ENCODE assay signal across 23 mouse cellular contexts in the genomic region with DNA sequence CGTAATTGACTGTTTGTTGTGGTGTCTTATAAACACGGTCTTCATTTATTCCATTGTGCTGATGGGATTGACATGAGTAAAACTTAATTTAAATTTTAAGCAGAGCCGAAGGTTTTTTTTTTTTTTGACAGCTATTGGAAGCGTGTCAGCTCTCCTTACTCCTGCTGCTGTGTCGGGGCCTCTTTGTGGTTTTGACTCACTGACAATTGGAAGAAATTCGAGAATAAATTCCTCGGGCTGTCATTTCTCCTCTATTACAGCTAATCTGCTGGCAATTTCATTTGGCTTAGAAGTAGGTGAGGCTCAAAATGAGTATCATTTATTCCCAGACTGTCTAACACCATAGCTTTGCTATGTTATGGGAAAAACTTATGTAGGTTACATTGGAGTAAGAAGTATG. TPM values are rescaled to one million over a fixed set of nuclear protein-coding genes. Genes with fewer than 3 reads are reported as not detected.
DNase-seq lines count a peak whose midpoint lies in the region; ATAC-seq and TF ChIP-seq lines count a peak whose summit lies in the region.
"Had no signal": no experiment of that assay in that cellular context is flagged by ENCODE, and none has a peak within 500 bp of the region (broad histone marks: within the 10 kb centered on the region; RNA-seq: fewer than 3 reads in every experiment).

No protein-coding gene starts in this region.

- H3K4me2 ChIP-seq in embryonic facial prominence, embryonic 13.5 days, result peak overlapping the region; percentile 28
- H3K4me2 ChIP-seq in limb, embryonic 14.5 days (replicated peaks; ENCODE audit: low read depth, low read length, severe bottlenecking), result no peak overlapping the region
- H3K4me2 ChIP-seq in liver, embryonic 12.5 days, result no peak overlapping the region
- H3K4me2 ChIP-seq in hindbrain, embryonic 13.5 days, result no peak overlapping the region
- H3K4me2 ChIP-seq: embryonic facial prominence, embryonic 15.5 days; forebrain, embryonic 12.5 days; heart, embryonic 13.5 days had no signal

- H3K36me3 ChIP-seq in embryonic facial prominence, embryonic 13.5 days, result no peaks in the 10 kb centered on the region
- H3K36me3 ChIP-seq in embryonic facial prominence, embryonic 10.5 days (replicated peaks), result no peaks in the 10 kb centered on the region
- H3K36me3 ChIP-seq in limb, embryonic 14.5 days (ENCODE audit: control insufficient read depth, insufficient read depth, low read length), result no peaks in the 10 kb centered on the region
- H3K36me3 ChIP-seq in limb, embryonic 10.5 days, result no peaks in the 10 kb centered on the region
- H3K36me3 ChIP-seq in liver, embryonic 12.5 days, result no peaks in the 10 kb centered on the region
- H3K36me3 ChIP-seq in hindbrain, embryonic 13.5 days, result no peaks in the 10 kb centered on the region
- H3K36me3 ChIP-seq: embryonic facial prominence, embryonic 15.5 days; forebrain, embryonic 12.5 days; heart, embryonic 13.5 days had no signal

- H3K4me3 ChIP-seq in embryonic facial prominence, embryonic 13.5 days, result no peak overlapping the region
- no peak overlapping the region for H3K4me3 ChIP-seq in embryonic facial prominence, embryonic 10.5 days
- H3K4me3 ChIP-seq in limb, embryonic 14.5 days (replicated peaks; ENCODE audit: low read length), result no peak overlapping the region
- no peak overlapping the region for H3K4me3 ChIP-seq in limb, embryonic 10.5 days
- H3K4me3 ChIP-seq in liver, embryonic 12.5 days, result no peak overlapping the region
- no peak overlapping the region for H3K4me3 ChIP-seq in hindbrain, embryonic 13.5 days
- H3K4me3 ChIP-seq: embryonic facial prominence, embryonic 15.5 days; erythroblast, embryonic 14.5 days; forebrain, embryonic 12.5 days; heart, embryonic 13.5 days had no signal

- H3K27me3 ChIP-seq in embryonic facial prominence, embryonic 13.5 days, result no peaks in the 10 kb centered on the region
- no peaks in the 10 kb centered on the region for H3K27me3 ChIP-seq in embryonic facial prominence, embryonic 10.5 days (replicated peaks; ENCODE audit: low read depth, poor library complexity, severe bottlenecking)
- H3K27me3 ChIP-seq in limb, embryonic 14.5 days (ENCODE audit: control insufficient read depth, insufficient read depth, low read length), result no peaks in the 10 kb centered on the region
- H3K27me3 ChIP-seq in limb, embryonic 10.5 days (ENCODE audit: low read depth, poor library complexity, severe bottlenecking), result no peaks in the 10 kb centered on the region
- H3K27me3 ChIP-seq in liver, embryonic 12.5 days (replicated peaks), result no peaks in the 10 kb centered on the region
- H3K27me3 ChIP-seq in hindbrain, embryonic 13.5 days, result no peaks in the 10 kb centered on the region
- H3K27me3 ChIP-seq: CH12.LX; embryonic facial prominence, embryonic 15.5 days; forebrain, embryonic 12.5 days; heart, embryonic 13.5 days had no signal

- ATAC-seq in embryonic facial prominence, embryonic 13.5 days (ENCODE audit: insufficient number of reproducible peaks, insufficient read depth, low FRiP score, low TSS enrichment, low read depth), result no peak
- no peak for ATAC-seq in limb, embryonic 14.5 days (ENCODE audit: low FRiP score, low read depth)
- no peak for ATAC-seq in liver, embryonic 12.5 days
- no peak for ATAC-seq in hindbrain, embryonic 13.5 days (ENCODE audit: low FRiP score)
- ATAC-seq: hindbrain, embryonic 16.5 days; inflammation-experienced regulatory T-cells, adult 6 months; intestine, postnatal 0 days had no signal

- H3K9ac ChIP-seq in embryonic facial prominence, embryonic 13.5 days, result no peak overlapping the region
- H3K9ac ChIP-seq in limb, embryonic 14.5 days (ENCODE audit: low read depth, low read length, severe bottlenecking), result no peak overlapping the region
- H3K9ac ChIP-seq in liver, embryonic 12.5 days, result no peak overlapping the region
- H3K9ac ChIP-seq in hindbrain, embryonic 13.5 days, result no peak overlapping the region
- H3K9ac ChIP-seq: embryonic facial prominence, embryonic 15.5 days; forebrain, embryonic 12.5 days; heart, embryonic 13.5 days had no signal

- 36% methylated on average over 7 of the region's 7 CpGs for WGBS in embryonic facial prominence, embryonic 13.5 days
- WGBS in embryonic facial prominence, embryonic 10.5 days, result 81% methylated on average over 7 of the region's 7 CpGs
- WGBS in limb, embryonic 14.5 days, result 73% methylated on average over 7 of the region's 7 CpGs
- 92% methylated on average over 7 of the region's 7 CpGs for WGBS in limb, embryonic 10.5 days
- 60% methylated on average over 7 of the region's 7 CpGs for WGBS in liver, embryonic 12.5 days (ENCODE audit: insufficient replicate concordance)
- 75% methylated on average over 7 of the region's 7 CpGs for WGBS in hindbrain, embryonic 13.5 days

- H3K27ac ChIP-seq in embryonic facial prominence, embryonic 13.5 days, result no peak overlapping the region
- H3K27ac ChIP-seq in embryonic facial prominence, embryonic 10.5 days (replicated peaks), result no peak overlapping the region
- no peak overlapping the region for H3K27ac ChIP-seq in limb, embryonic 14.5 days (replicated peaks; ENCODE audit: low read depth, low read length)
- no peak overlapping the region for H3K27ac ChIP-seq in limb, embryonic 10.5 days
- no peak overlapping the region for H3K27ac ChIP-seq in liver, embryonic 12.5 days
- no peak overlapping the region for H3K27ac ChIP-seq in hindbrain, embryonic 13.5 days
- H3K27ac ChIP-seq: embryonic facial prominence, embryonic 15.5 days; forebrain, embryonic 12.5 days; heart, embryonic 13.5 days had no signal

- no peaks in the 10 kb centered on the region for H3K9me3 ChIP-seq in embryonic facial prominence, embryonic 13.5 days
- no peaks in the 10 kb centered on the region for H3K9me3 ChIP-seq in embryonic facial prominence, embryonic 10.5 days
- no peaks in the 10 kb centered on the region for H3K9me3 ChIP-seq in limb, embryonic 14.5 days (ENCODE audit: control insufficient read depth, low read length)
- no peaks in the 10 kb centered on the region for H3K9me3 ChIP-seq in limb, embryonic 10.5 days (replicated peaks)
- no peaks in the 10 kb centered on the region for H3K9me3 ChIP-seq in liver, embryonic 12.5 days (replicated peaks)
- H3K9me3 ChIP-seq in hindbrain, embryonic 13.5 days, result no peaks in the 10 kb centered on the region
- H3K9me3 ChIP-seq: embryonic facial prominence, embryonic 15.5 days; forebrain, embryonic 12.5 days; heart, embryonic 13.5 days had no signal

- H3K4me1 ChIP-seq in embryonic facial prominence, embryonic 13.5 days, result peaks cover 14% of the 10 kb centered on the region
- H3K4me1 ChIP-seq in embryonic facial prominence, embryonic 10.5 days, result no peaks in the 10 kb centered on the region; the same call in 1 of the 2 replicates
- no peaks in the 10 kb centered on the region for H3K4me1 ChIP-seq in limb, embryonic 14.5 days (ENCODE audit: control insufficient read depth, insufficient read depth, low read length)
- no peaks in the 10 kb centered on the region for H3K4me1 ChIP-seq in limb, embryonic 10.5 days
- no peaks in the 10 kb centered on the region for H3K4me1 ChIP-seq in liver, embryonic 12.5 days
- no peaks in the 10 kb centered on the region for H3K4me1 ChIP-seq in hindbrain, embryonic 13.5 days (replicated peaks)
- H3K4me1 ChIP-seq: forebrain, embryonic 12.5 days; heart, embryonic 13.5 days had no signal

- no peak for DNase-seq in embryonic facial prominence, embryonic 10.5 days (ENCODE audit: low spot score)
- peak; percentile 20 for DNase-seq in limb, embryonic 14.5 days (ENCODE audit: low spot score)
- DNase-seq in limb, embryonic 10.5 days (ENCODE audit: low spot score), result no peak
- DNase-seq in fibroblast of lung, adult 2 months (ENCODE audit: low read depth), result peak; percentile 52
- DNase-seq: adrenal gland, adult 8-10 months; adrenal gland, postnatal 36 days; cerebellum, adult 11-12 months; cerebellum, adult 9-10 months; cerebellum, postnatal 25 days; gastrocnemius, postnatal 25 days; heart, adult 11 months; heart, postnatal 36 days had no signal

- TF ChIP-seq POLR2A in limb, embryonic 14.5 days (IDR thresholded peaks at IDR 0.05; ENCODE audit: borderline replicate concordance, extremely low read depth, insufficient read depth, insufficient read length), result no peak

RNA-seq across cellular contexts. Expression of a gene that starts 41.7 kb away (rescaled TPM):
- 2.1 and 2.4 TPM in 2 replicates for polyA plus RNA-seq in embryonic facial prominence, embryonic 13.5 days (2015; fragmentation: Nextera tagmentation; extraction: Ambion mirVana)
- 0.85 and 0.97 TPM in 2 replicates for polyA plus RNA-seq in embryonic facial prominence, embryonic 10.5 days (2016; fragmentation: Nextera tagmentation; extraction: Ambion mirVana)
- 0.15 and 0.16 TPM in 2 replicates for polyA plus RNA-seq in limb, embryonic 14.5 days (2012; rRNA removed)
- polyA plus RNA-seq in limb, embryonic 14.5 days (2014; fragmentation: Nextera tagmentation; extraction: Ambion mirVana), result 0.41 and 0.55 TPM in 2 replicates
- polyA plus RNA-seq in limb, embryonic 10.5 days (2016; fragmentation: Nextera tagmentation; extraction: Ambion mirVana), result 0.08 and 0.20 TPM in 2 replicates
- polyA plus RNA-seq in liver, embryonic 12.5 days (2016; fragmentation: Nextera tagmentation; extraction: Ambion mirVana), result 0.04 TPM in 1 of 2 replicates, not detected in the other
- 15.0 and 15.2 TPM in 2 replicates for polyA plus RNA-seq in hindbrain, embryonic 13.5 days (2015; fragmentation: Nextera tagmentation; extraction: Ambion mirVana)
- polyA plus RNA-seq: erythroblast, embryonic 14.5 days had no signal

Comparison
In these comparisons a context has a peak if more than half of its experiments do, and no peak if none do; other contexts are left out.
1. DNase-seq: peak in limb, embryonic 14.5 days (single experiment) and fibroblast of lung, adult 2 months (single experiment); none in embryonic facial prominence, embryonic 10.5 days (single experiment) and limb, embryonic 10.5 days (single experiment).